Mouse (Mus musculus) testis, adult 2 months (tissue): Measurements from ENCODE around the gene Gemin2.

Source experiments
- CTCF ChIP-seq: fragments of 200-500 bp; IDR thresholded peaks from 2 replicates; pipeline ENCODE4 v1.5.1; 2012; ENCODE audit warnings: low read depth, mild to moderate bottlenecking, inconsistent platforms, low read length, moderate library complexity; ENCODE audit not compliant: control insufficient read depth, insufficient read depth, insufficient replicate concordance
- POLR2A ChIP-seq: fragments of 200-500 bp; IDR thresholded peaks from 2 replicates; pipeline ENCODE4 v1.6.1; 2012; ENCODE audit warnings: low read depth, mild to moderate bottlenecking, inconsistent platforms, low read length, moderate library complexity; ENCODE audit not compliant: control insufficient read depth

DNA sequence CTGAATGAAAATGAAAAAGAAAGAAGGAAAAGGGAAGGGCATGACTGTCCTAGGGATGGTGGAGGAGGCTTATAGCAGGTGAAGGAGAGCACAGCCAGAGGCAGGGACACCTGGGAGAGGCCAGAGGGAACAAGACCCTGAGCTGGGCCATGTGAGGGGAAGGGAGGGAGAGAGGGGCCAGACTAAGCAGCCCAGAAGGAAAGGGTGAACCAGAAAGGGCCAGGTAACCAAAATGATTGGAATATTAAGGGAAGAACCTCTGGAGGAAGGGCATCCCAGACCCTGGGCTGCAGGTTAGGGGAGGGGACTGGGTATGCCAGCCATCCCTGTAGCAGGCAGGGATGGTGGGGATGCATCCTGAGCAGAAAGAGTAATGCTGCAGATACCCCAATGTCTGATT lies 40.8 kb downstream of the Gemin2 start:
- TF ChIP-seq POLR2A (no peak), CTCF (no peak)
